Mouse (Mus musculus) hindbrain, embryonic 16.5 days (tissue): ENCODE results near the gene Rasl10b. TPM values are rescaled to one million over a fixed set of nuclear protein-coding genes. Genes with fewer than 3 reads are reported as not detected.

Experiments used
- ATAC-seq: fragments of 200-750 bp; cut with Nextera tagmentation; 2 replicates; pipeline ENCODE4 v1.8.0; 2017; ENCODE audit warnings: moderate TSS enrichment, moderate library complexity
- H3K27ac ChIP-seq: fragments of 300-500 bp; sonication (generic); 2 replicates; pipeline ENCODE4 v1.5.1; 2014; ENCODE audit warnings: low read depth, mild to moderate bottlenecking, control low read depth, low read length, moderate library complexity
- H3K27me3 ChIP-seq: fragments of 300-500 bp; sonication (generic); replicated peaks from 2 replicates; pipeline ENCODE4 v1.6.1; 2014; ENCODE audit warnings: low read length; ENCODE audit not compliant: control insufficient read depth, insufficient read depth
- H3K36me3 ChIP-seq: fragments of 300-500 bp; sonication (generic); 2 replicates; pipeline ENCODE4 v1.6.1; 2014; ENCODE audit warnings: mild to moderate bottlenecking, low read length, moderate library complexity, mixed read lengths; ENCODE audit not compliant: control insufficient read depth, insufficient read depth
- H3K4me1 ChIP-seq: fragments of 300-500 bp; sonication (generic); 2 replicates; pipeline ENCODE4 v1.6.1; 2014; ENCODE audit warnings: low read depth, low read length; ENCODE audit not compliant: control insufficient read depth, insufficient read depth
- H3K4me2 ChIP-seq: fragments of 300-500 bp; sonication (generic); 2 replicates; pipeline ENCODE4 v1.6.1; 2014; ENCODE audit warnings: mild to moderate bottlenecking, low read length, control low read depth, moderate library complexity
- H3K4me3 ChIP-seq: fragments of 300-500 bp; sonication (generic); 2 replicates; pipeline ENCODE4 v1.5.1; 2014; ENCODE audit warnings: mild to moderate bottlenecking, low read length, control low read depth, moderate library complexity
- H3K9ac ChIP-seq: fragments of 300-500 bp; sonication (generic); 2 replicates; pipeline ENCODE4 v1.6.1; 2014; ENCODE audit warnings: low read depth, mild to moderate bottlenecking, control low read depth, low read length, moderate library complexity
- H3K9me3 ChIP-seq: fragments of 300-500 bp; sonication (generic); 2 replicates; pipeline ENCODE4 v1.6.1; 2014; ENCODE audit warnings: mild to moderate bottlenecking, low read length, moderate library complexity; ENCODE audit not compliant: control insufficient read depth
- WGBS: fragments of 180-500 bp; shearing (Covaris S2); extraction: QIAGEN DNeasy Blood & Tissue Kit; methylation state at CpG from one replicate; pipeline ENCODE4 v1.1.7; 2014; 5-methylcytosine and 5-hydroxymethylcytosine counted together
- polyA plus RNA-seq: library from polyadenylated mRNA; unstranded; fragments of >200 nt; fragmentation: Nextera tagmentation; extraction: Ambion mirVana; gene quantifications from 2 replicates; pipeline ENCODE4 v1.2.1, GENCODE M21; 2015

Rasl10b gene
- polyA plus RNA-seq, 1 experiment from 2014 or later = 15.1 TPM

DNA sequence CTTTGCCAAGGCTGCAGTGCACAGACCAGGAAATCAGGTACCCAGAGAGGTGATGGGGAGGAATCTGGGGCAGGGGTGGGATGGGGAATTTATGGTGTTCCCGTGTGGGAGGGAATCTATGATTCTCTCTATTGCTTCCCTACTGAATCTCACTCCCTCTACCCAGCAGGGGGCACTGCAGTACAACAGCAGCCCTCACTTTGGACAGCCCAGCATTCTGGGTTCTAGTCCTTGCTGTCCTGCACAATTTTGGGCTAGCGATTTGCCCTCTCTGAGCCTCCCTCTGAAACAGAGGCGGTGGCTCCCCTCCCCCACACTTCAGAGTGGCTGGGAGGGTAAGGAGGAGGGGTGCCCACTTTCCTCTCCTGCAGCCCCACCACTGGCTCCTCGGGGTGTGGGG is 11.4 kb downstream of the Rasl10b start:
- ATAC-seq = no peak
- H3K27me3 ChIP-seq = peaks cover 6% of the 10 kb centered on the region; the same call in 1 of the 2 replicates
- 36% methylated on average over 4 of the region's 4 CpGs for WGBS

GRCm38 (mm10) chr11:83421305-83421704 is 12.4 kb downstream of the Rasl10b start:
- Histone ChIP-seq H3K27ac (no peak overlapping the region), H3K27me3 (peaks cover 8% of the 10 kb centered on the region), H3K4me1 (peaks cover 11% of the 10 kb centered on the region), H3K9ac (no peak overlapping the region), H3K9me3 (no peaks in the 10 kb centered on the region), H3K4me3 (no peak overlapping the region), H3K36me3 (no peaks in the 10 kb centered on the region), H3K4me2 (no peak overlapping the region)
- 7% methylated on average over 9 of the region's 9 CpGs for WGBS
- ATAC-seq = no peak

More for the DNA sequence above, 11.4 kb downstream of the Rasl10b start:
- Histone ChIP-seq H3K27ac (no peak overlapping the region), H3K4me3 (no peak overlapping the region), H3K36me3 (no peaks in the 10 kb centered on the region), H3K9ac (no peak overlapping the region), H3K9me3 (no peaks in the 10 kb centered on the region), H3K4me2 (no peak overlapping the region), H3K4me1 (peaks cover 11% of the 10 kb centered on the region)

DNA sequence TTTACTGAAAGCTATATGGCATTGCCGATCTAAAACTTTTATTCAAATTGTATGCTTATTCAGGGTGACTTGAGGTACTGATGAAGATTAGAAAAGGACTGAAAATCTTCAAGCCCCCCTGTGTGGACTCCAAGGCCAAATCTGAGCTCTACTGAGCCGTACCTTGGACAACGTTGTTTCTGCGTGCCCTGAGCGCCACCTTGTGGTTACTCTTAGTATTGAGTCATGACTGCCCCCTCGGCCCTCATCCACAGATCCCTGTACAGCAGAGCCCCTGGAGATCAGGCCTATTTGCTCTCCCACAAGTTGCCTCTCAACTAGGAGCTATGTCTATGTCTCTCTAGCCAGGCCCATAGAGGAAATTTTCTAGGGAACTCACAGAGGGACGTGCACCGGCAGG is 15.7 kb downstream of the Rasl10b start:
- 8% methylated on average over 8 of the region's 8 CpGs for WGBS
- H3K27ac ChIP-seq = no peak overlapping the region
- no peaks in the 10 kb centered on the region for H3K36me3 ChIP-seq
- no peak overlapping the region for H3K9ac ChIP-seq
- H3K27me3 ChIP-seq = peaks cover 15% of the 10 kb centered on the region
- no peaks in the 10 kb centered on the region for H3K4me1 ChIP-seq
- ATAC-seq = peak; percentile 62; the same call in 1 of the 2 replicates
- H3K4me3 ChIP-seq = no peak overlapping the region
- no peaks in the 10 kb centered on the region for H3K9me3 ChIP-seq
- H3K4me2 ChIP-seq = no peak overlapping the region

DNA sequence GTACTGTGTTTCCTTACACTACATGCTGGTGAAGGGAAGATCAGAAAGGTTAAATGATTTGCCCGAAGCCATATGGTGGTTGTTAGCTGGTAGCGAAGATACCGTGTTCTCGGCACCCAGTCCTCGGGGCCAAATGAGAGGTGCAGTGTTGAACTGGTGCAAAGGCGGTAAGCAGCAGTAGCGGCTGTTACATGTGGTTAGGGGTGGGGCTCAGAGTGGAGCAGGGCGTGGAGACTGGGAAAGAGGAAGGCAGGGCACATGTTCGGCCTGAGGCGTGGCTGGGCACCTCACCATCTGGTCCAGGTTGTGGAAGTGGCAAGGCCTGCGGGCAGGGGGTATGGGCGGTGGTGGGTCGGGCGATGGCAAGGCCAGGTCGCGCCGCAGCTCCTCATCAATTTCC is 18.0 kb downstream of the Rasl10b start:
- Histone ChIP-seq H3K4me2 (peak overlapping the region; percentile 32), H3K4me1 (no peaks in the 10 kb centered on the region), H3K36me3 (no peaks in the 10 kb centered on the region), H3K27ac (no peak overlapping the region), H3K9me3 (no peaks in the 10 kb centered on the region), H3K27me3 (peaks cover 12% of the 10 kb centered on the region), H3K4me3 (no peak overlapping the region), H3K9ac (no peak overlapping the region)
- 46% methylated on average over 17 of the region's 17 CpGs for WGBS
- ATAC-seq = no peak

- Histone ChIP-seq H3K4me2 (peak within 1 kb of the TSS; percentile 5), H3K27me3 (peaks cover 12% of the 10 kb centered on the region), H3K4me1 (no peaks in the 10 kb centered on the region), H3K9me3 (no peaks in the 10 kb centered on the region), H3K27ac (no peak within 1 kb of the TSS), H3K9ac (no peak within 1 kb of the TSS), H3K36me3 (no peaks in the 10 kb centered on the region), H3K4me3 (no peak within 1 kb of the TSS)
- WGBS = 58% methylated on average over 5 of the region's 5 CpGs
- no peak for ATAC-seq
Measured at GRCm38 (mm10) chr11:83429355-83429754, 20.4 kb downstream of the Rasl10b start, which contains the start of gene Gas2l2. Gene Gas2l2 (minus strand): TSS chr11:83429455.

- H3K27ac ChIP-seq = no peak overlapping the region
- no peak overlapping the region for H3K9ac ChIP-seq
- H3K27me3 ChIP-seq = peaks cover 7% of the 10 kb centered on the region; the same call in 1 of the 2 replicates
- H3K9me3 ChIP-seq = no peaks in the 10 kb centered on the region
- 88% methylated on average over 2 of the region's 2 CpGs for WGBS
- no peaks in the 10 kb centered on the region for H3K4me1 ChIP-seq
- no peak for ATAC-seq
- H3K4me3 ChIP-seq = no peak overlapping the region
- H3K4me2 ChIP-seq = no peak overlapping the region
- H3K36me3 ChIP-seq = no peaks in the 10 kb centered on the region
Measured at GRCm38 (mm10) chr11:83432533-83432932, 23.6 kb downstream of the Rasl10b start.

DNA sequence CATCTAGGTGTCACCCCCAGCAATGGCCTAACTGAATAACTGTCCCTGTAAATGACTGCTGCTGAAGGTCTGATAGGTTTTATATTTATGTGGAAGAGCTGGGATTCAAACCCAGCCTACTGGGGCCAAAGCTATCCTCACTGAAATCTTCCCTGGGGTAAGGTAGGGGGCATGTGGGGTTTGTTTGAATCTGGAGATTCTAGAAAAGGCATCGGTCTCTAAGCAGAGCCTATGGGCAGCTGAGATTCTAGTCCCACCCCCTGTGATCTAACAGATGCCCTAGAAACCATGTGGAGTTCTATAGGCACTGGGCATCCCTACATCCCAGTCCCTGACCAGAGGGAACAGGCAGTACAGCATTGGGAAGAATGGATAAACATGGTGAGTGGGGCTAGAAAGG is 28.4 kb downstream of the Rasl10b start, which contains the start of gene 1700020L24Rik:
Gene 1700020L24Rik (plus strand): TSS at position 301 of the 400 bp plus-strand sequence.
- no peak within 1 kb of the TSS for H3K9ac ChIP-seq
- no peak for ATAC-seq
- peaks cover 10% of the 10 kb centered on the region; the same call in 1 of the 2 replicates for H3K27me3 ChIP-seq
- H3K4me2 ChIP-seq = no peak within 1 kb of the TSS
- no peaks in the 10 kb centered on the region for H3K36me3 ChIP-seq
- H3K9me3 ChIP-seq = no peaks in the 10 kb centered on the region
- H3K4me3 ChIP-seq = no peak within 1 kb of the TSS
- no peaks in the 10 kb centered on the region; the same call in 1 of the 2 replicates for H3K4me1 ChIP-seq
- WGBS = 100% methylated on average over 1 of the region's 1 CpGs
- H3K27ac ChIP-seq = no peak within 1 kb of the TSS

DNA sequence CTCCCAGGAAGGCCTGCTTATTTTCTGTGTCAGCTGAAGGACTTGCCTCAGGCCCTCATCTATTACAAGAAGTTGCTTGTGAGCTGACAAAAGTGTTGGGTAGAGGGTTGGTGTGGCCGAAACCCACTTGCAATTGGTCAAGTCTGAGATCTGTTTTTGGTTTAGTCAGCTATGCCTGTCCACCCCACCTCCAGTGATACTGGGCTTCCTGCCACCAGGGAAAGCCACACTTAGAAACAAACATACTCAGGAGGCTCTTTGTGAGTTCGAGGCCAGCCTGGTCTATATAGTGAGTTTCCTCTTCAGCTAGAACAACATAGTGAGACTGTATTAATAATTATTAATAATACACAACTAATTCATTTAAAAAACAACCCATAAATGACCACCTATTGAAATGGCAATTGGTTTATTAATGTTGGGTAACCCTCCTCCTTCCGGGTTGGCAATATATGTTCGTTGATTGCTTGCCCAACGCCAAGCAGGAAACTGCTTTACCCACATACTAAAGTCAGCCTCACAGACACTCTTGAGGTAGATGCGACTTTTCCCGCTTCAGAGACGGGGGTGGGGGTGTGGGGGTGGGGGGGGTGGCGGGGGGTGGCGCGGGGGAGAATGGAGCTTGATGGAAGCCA is 30.6 kb downstream of the Rasl10b start:
- Histone ChIP-seq H3K4me3 (peak overlapping the region; percentile 69), H3K9ac (peak overlapping the region; percentile 70; the same call in 1 of the 2 replicates), H3K27ac (no peak overlapping the region), H3K36me3 (no peaks in the 10 kb centered on the region), H3K9me3 (no peaks in the 10 kb centered on the region), H3K4me1 (peaks cover 3% of the 10 kb centered on the region), H3K27me3 (peaks cover 27% of the 10 kb centered on the region), H3K4me2 (peak overlapping the region; percentile 94)
- WGBS = 34% methylated on average over 11 of the region's 11 CpGs
- ATAC-seq = no peak

DNA sequence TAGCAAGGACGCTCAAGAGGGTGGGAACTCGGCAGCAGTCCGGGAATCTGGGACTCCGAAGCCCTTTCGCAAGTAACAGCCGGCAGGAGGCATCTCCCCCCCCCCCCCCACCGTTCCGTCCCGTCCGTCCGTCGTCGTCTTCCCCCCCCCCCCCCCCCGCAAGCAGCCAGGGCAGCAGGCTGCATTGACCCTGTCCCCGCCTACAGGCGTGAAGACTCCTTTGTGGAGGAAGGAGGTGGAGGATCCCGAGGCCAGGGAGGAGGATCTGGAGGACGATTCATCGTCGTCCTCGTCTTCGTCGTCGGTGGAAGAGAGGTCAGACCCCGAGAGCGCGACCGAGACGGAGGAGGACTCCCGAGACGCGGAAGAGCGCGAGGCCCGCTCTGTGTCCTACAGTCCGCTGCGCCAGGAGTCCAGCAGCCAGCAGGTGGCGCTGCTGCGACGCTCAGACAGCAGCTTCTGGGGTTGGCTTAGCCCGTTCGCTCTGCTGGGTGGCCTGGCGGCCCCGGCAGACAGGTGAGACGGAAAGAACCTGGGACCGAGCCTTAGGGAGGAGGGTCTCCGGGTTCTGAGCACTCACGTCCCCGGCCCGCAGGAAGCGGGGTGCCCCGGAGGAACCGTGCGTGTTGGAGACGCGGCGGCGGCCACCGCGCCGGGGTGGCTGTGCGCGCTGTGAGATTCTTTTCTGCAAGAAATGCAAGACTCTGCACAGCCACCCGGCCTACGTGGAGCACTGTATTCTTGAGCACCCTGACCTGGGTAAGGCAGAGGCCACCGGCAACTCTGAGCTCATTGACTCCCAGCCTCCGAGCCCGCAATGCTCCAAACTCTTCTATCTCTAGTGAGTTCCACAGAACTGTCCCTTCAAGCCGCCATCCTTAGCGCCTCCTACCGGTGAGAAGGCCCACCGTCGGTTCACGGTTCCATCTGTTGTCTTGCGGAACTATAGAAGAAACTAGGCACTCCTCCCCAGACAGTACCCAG is 31.4 kb downstream of the Rasl10b start:
- no peaks in the 10 kb centered on the region for H3K36me3 ChIP-seq
- H3K4me3 ChIP-seq = peak overlapping the region; percentile 69
- WGBS = 2% methylated on average over 44 of the region's 75 CpGs
- peak overlapping the region; percentile 94 for H3K4me2 ChIP-seq
- peak; percentile 96 for ATAC-seq
- peaks cover 33% of the 10 kb centered on the region for H3K27me3 ChIP-seq
- peaks cover 5% of the 10 kb centered on the region for H3K4me1 ChIP-seq
- peak overlapping the region; percentile 70 for H3K9ac ChIP-seq
- H3K9me3 ChIP-seq = no peaks in the 10 kb centered on the region
- 0 out of 2 replicates have a peak overlapping the region, but pooled peaks have one; percentile 12 for H3K27ac ChIP-seq
